Mouse (Mus musculus) midbrain, embryonic 13.5 days (tissue): Measurements from ENCODE around the gene Olfr12. TPM values are rescaled to one million over a fixed set of nuclear protein-coding genes. Genes with fewer than 3 reads are reported as not detected.

Experiments used
- ATAC-seq: fragments of 200-750 bp; cut with Nextera tagmentation; 2 replicates; pipeline ENCODE4 v1.8.0; 2017; ENCODE audit warnings: mild to moderate bottlenecking, moderate TSS enrichment, moderate library complexity
- H3K27ac ChIP-seq: fragments of 300-500 bp; sonication (generic); 2 replicates; pipeline ENCODE4 v1.5.1; 2015; ENCODE audit warnings: inconsistent platforms, mild to moderate bottlenecking, moderate library complexity
- H3K27me3 ChIP-seq: fragments of 300-500 bp; sonication (generic); 2 replicates; pipeline ENCODE4 v1.6.1; 2015; ENCODE audit warnings: mild to moderate bottlenecking, inconsistent platforms
- H3K36me3 ChIP-seq: fragments of 300-500 bp; sonication (generic); 2 replicates; pipeline ENCODE4 v1.6.1; 2015; ENCODE audit warnings: mild to moderate bottlenecking, inconsistent platforms
- H3K4me1 ChIP-seq: fragments of 300-500 bp; sonication (generic); replicated peaks from 2 replicates; pipeline ENCODE4 v1.6.1; 2015; ENCODE audit warnings: inconsistent platforms
- H3K4me2 ChIP-seq: fragments of 300-500 bp; sonication (generic); replicated peaks from 2 replicates; pipeline ENCODE4 v1.6.1; 2015; ENCODE audit warnings: moderate library complexity, mild to moderate bottlenecking, inconsistent platforms
- H3K4me3 ChIP-seq: fragments of 300-500 bp; sonication (generic); replicated peaks from 2 replicates; pipeline ENCODE4 v1.5.1; 2015; ENCODE audit warnings: mild to moderate bottlenecking, inconsistent platforms
- H3K9ac ChIP-seq: fragments of 300-500 bp; sonication (generic); replicated peaks from 2 replicates; pipeline ENCODE4 v1.6.1; 2015; ENCODE audit warnings: mild to moderate bottlenecking, inconsistent platforms
- H3K9me3 ChIP-seq: fragments of 300-500 bp; sonication (generic); 2 replicates; pipeline ENCODE4 v1.6.1; 2016; ENCODE audit warnings: mild to moderate bottlenecking, inconsistent platforms
- WGBS: fragments of 180-500 bp; shearing (Covaris S2); methylation state at CpG from one replicate; pipeline ENCODE4 v1.1.7; 2015; 5-methylcytosine and 5-hydroxymethylcytosine counted together
- polyA plus RNA-seq: library from polyadenylated mRNA; unstranded; fragments of >200 nt; fragmentation: Nextera tagmentation; extraction: Ambion mirVana; gene quantifications from 2 replicates; pipeline ENCODE4 v1.2.1, GENCODE M21; 2015

Gene Olfr12
- polyA plus RNA-seq, 1 experiment from 2014 or later = 0.08 TPM

DNA sequence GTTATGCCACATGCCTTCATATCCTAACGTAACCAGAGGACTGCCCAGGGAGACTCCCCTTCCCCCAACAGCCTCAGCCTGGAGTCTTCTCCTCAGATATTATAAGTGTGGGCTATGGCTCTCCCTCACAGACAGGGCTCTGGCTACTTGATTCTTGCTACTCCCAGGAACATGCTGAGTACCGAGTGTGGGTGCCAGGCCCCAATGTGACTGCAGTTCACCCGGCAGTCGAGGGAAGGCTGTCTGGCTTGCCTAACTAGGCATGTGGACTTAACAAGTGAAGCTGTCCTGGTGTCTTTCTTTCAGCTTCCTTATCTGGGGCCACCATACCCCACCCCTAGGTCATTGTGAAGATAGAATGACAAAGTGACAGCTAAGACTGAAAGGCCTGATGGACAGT lies 26.1 kb downstream of the Olfr12 start:
- Histone ChIP-seq H3K36me3 (peaks cover 6% of the 10 kb centered on the region), H3K9me3 (no peaks in the 10 kb centered on the region), H3K27me3 (peaks cover 7% of the 10 kb centered on the region; the same call in 1 of the 2 replicates), H3K27ac (no peak overlapping the region), H3K9ac (0 out of 2 replicates have a peak overlapping the region, but pooled peaks have one; percentile 19), H3K4me3 (no peak overlapping the region), H3K4me1 (peaks cover 36% of the 10 kb centered on the region), H3K4me2 (no peak overlapping the region)
- no peak for ATAC-seq
- 94% methylated on average over 4 of the region's 4 CpGs for WGBS

DNA sequence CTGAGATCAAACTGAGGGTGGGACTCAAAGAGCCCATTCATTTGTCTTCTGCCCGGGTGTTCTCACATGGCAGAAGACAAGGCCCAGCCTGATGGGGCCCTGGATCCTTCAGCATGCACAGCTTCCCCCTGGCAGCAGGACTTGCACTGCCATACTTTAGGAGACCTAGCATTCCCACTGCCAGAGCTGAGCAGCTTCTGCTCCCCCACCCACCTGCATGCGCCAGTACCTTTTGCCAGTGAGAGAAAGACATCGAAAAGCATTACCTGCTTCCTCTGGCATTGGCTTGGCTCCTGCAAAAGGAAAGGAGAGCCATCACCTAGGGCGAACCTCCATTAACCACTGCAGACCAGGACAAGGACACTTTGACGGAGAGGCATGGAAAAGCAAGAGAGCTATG lies 27.3 kb downstream of the Olfr12 start:
- no peak overlapping the region for H3K9ac ChIP-seq
- no peak overlapping the region for H3K27ac ChIP-seq
- peaks cover 7% of the 10 kb centered on the region; the same call in 1 of the 2 replicates for H3K27me3 ChIP-seq
- WGBS = 85% methylated on average over 5 of the region's 5 CpGs
- no peaks in the 10 kb centered on the region for H3K36me3 ChIP-seq
- H3K9me3 ChIP-seq = no peaks in the 10 kb centered on the region
- no peak for ATAC-seq
- H3K4me3 ChIP-seq = no peak overlapping the region
- peaks cover 26% of the 10 kb centered on the region for H3K4me1 ChIP-seq
- no peak overlapping the region for H3K4me2 ChIP-seq

DNA sequence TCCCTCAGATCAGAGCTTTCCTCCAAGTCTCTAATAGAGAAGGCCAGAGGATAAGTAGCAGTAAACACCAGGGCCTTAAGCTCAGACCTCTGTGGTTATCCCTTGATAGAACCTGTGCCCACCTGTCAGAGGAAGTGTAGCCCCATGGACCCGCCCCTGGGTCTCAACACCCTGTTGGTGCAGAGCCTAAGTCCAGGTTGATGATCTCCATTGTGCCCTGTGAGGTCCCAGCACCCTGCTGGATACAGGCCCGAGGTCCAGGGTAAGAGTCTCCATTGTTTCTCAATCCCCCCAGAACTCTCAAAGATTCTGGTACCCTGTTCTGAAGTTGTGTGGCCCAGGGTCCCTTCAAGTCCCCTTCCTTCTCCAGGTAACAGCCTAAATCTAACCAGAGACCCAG lies 28.5 kb downstream of the Olfr12 start:
- 59% methylated on average over 2 of the region's 2 CpGs for WGBS
- Histone ChIP-seq H3K9ac (peak overlapping the region; percentile 11; the same call in 1 of the 2 replicates), H3K27ac (no peak overlapping the region), H3K4me3 (no peak overlapping the region), H3K4me1 (peaks cover 14% of the 10 kb centered on the region), H3K36me3 (no peaks in the 10 kb centered on the region), H3K9me3 (no peaks in the 10 kb centered on the region), H3K4me2 (no peak overlapping the region), H3K27me3 (peaks cover 7% of the 10 kb centered on the region; the same call in 1 of the 2 replicates)
- no peak for ATAC-seq

DNA sequence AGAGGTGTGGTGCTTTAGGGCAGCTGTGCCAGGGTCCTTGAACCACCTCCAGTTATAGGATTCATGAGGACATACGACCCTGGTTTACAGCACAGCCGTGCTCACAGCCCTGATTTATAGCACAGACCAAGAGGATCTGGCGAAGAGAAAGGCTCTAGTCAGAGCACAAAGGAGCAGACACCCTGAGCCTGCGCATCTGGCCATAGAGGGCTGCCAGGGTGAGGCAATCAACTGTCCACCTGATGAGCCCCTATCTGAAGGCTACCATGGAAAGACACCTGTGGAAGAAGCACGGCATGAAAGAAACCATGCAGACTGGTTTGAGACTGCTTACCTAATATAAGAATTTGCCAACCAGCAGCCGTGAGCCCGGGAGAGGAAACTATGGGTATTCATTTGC lies 29.0 kb downstream of the Olfr12 start:
- ATAC-seq = no peak

DNA sequence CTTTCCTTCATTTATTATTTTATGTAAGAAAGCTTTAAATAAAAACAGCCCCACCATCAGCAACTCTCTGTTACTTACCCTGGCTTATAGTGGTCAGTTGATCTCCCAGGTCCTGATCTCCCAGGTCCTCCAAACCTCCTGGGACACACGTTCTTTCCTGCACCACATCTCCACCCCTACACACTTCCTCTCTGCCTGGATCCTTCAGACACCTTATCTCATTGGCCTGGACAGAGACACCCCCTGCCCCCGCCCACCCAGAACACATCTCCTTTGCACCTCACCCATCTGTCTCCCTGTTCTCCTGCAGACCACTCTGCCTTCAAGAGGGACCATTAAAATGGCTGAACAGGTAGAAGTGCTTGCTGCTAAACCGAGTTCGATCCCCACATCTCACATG lies 29.4 kb downstream of the Olfr12 start:
- ATAC-seq = no peak
- H3K4me3 ChIP-seq = no peak overlapping the region
- H3K4me1 ChIP-seq = peaks cover 12% of the 10 kb centered on the region
- H3K27me3 ChIP-seq = peaks cover 7% of the 10 kb centered on the region; the same call in 1 of the 2 replicates
- no peaks in the 10 kb centered on the region for H3K36me3 ChIP-seq
- H3K9ac ChIP-seq = no peak overlapping the region
- no peak overlapping the region for H3K4me2 ChIP-seq
- no peaks in the 10 kb centered on the region for H3K9me3 ChIP-seq
- 77% methylated on average over 4 of the region's 4 CpGs for WGBS
- no peak overlapping the region for H3K27ac ChIP-seq

More for the DNA sequence above, 29.0 kb downstream of the Olfr12 start:
- H3K36me3 ChIP-seq = no peaks in the 10 kb centered on the region
- peaks cover 13% of the 10 kb centered on the region for H3K4me1 ChIP-seq
- no peak overlapping the region for H3K4me2 ChIP-seq
- peaks cover 7% of the 10 kb centered on the region; the same call in 1 of the 2 replicates for H3K27me3 ChIP-seq
- 84% methylated on average over 7 of the region's 7 CpGs for WGBS
- H3K4me3 ChIP-seq = no peak overlapping the region
- H3K9me3 ChIP-seq = no peaks in the 10 kb centered on the region
- H3K9ac ChIP-seq = peak overlapping the region; percentile 11; the same call in 1 of the 2 replicates
- H3K27ac ChIP-seq = no peak overlapping the region

DNA sequence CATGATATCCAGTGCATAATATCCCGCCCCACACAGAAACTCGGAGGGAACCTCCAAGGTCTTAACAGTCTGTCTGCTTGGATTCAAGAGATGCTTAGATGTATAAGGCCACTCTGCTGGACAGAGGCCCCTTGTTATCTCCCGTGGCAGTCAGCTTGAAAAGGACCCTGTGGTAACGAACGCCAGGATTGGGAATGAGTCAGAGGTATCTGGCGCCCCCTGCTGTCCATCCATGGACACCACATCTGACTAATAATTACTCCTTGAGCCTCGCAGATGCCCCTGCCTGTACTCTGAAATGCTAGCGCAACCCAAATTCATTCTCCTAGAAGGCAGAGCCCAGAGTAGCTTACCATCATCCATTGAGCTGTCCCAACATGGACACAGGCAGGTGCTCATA lies 30.2 kb downstream of the Olfr12 start:
- no peaks in the 10 kb centered on the region for H3K9me3 ChIP-seq
- WGBS = 10% methylated on average over 8 of the region's 8 CpGs
- H3K4me3 ChIP-seq = no peak overlapping the region
- peaks cover 7% of the 10 kb centered on the region; the same call in 1 of the 2 replicates for H3K27me3 ChIP-seq
- peaks cover 5% of the 10 kb centered on the region for H3K4me1 ChIP-seq
- no peaks in the 10 kb centered on the region for H3K36me3 ChIP-seq
- no peak overlapping the region for H3K27ac ChIP-seq
- ATAC-seq = peak; percentile 57
- H3K9ac ChIP-seq = no peak overlapping the region
- no peak overlapping the region for H3K4me2 ChIP-seq

DNA sequence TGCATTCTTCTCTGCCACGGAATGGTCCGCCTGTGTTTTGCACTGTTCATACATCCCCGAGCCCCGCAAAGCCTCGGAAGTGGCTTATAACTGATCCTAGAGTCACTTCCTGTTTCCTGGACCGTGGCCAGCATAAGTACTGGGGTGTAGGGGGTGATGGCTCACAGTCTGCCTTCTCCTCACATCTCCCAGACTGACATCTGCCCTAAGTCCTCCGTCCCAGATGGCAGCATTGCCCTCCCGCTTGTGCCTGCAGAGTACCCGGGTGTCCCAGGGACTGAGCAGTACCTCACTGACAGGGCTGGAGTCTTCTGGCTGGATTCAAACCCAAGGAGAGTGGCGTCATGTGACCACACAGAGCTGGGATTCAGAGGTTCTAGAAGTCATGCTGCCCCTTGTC lies 30.6 kb downstream of the Olfr12 start:
- peak; percentile 37; the same call in 1 of the 2 replicates for ATAC-seq
- Histone ChIP-seq H3K27me3 (peaks cover 7% of the 10 kb centered on the region; the same call in 1 of the 2 replicates), H3K9me3 (no peaks in the 10 kb centered on the region), H3K4me3 (no peak overlapping the region), H3K36me3 (no peaks in the 10 kb centered on the region), H3K27ac (no peak overlapping the region), H3K9ac (no peak overlapping the region), H3K4me1 (peaks cover 4% of the 10 kb centered on the region), H3K4me2 (no peak overlapping the region)
- WGBS = 51% methylated on average over 10 of the region's 10 CpGs

DNA sequence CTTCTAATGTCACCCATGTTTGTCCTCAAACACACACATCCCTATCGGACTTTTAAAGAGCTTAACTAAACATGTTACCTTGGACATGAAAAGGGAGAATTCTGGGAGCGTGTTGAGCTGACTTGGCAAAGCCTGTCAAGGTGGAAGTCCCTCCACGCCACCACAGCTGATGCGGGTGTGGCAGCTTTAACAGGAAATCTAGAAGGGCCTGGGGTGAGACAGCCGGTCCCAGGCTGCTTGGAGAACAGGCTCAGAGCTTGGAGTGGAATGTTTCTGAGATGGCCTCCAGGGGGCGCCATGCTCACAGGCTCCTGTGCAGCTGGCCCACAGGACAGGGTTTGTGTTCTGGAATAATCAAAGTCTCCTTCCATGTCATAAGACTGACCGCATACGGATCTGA lies 31.1 kb downstream of the Olfr12 start, which contains the start of gene Otos:
Gene Otos, minus strand, starts transcription at position 169 of the 400 bp plus-strand sequence.
- H3K27me3 ChIP-seq = peaks cover 7% of the 10 kb centered on the region; the same call in 1 of the 2 replicates
- H3K27ac ChIP-seq = no peak within 1 kb of the TSS
- no peaks in the 10 kb centered on the region for H3K36me3 ChIP-seq
- H3K9ac ChIP-seq = no peak within 1 kb of the TSS
- H3K9me3 ChIP-seq = no peaks in the 10 kb centered on the region
- H3K4me2 ChIP-seq = no peak within 1 kb of the TSS
- no peak within 1 kb of the TSS for H3K4me3 ChIP-seq
- ATAC-seq = peak; percentile 31; the same call in 1 of the 2 replicates
- 29% methylated on average over 8 of the region's 8 CpGs for WGBS
- H3K4me1 ChIP-seq = peaks cover 4% of the 10 kb centered on the region

DNA sequence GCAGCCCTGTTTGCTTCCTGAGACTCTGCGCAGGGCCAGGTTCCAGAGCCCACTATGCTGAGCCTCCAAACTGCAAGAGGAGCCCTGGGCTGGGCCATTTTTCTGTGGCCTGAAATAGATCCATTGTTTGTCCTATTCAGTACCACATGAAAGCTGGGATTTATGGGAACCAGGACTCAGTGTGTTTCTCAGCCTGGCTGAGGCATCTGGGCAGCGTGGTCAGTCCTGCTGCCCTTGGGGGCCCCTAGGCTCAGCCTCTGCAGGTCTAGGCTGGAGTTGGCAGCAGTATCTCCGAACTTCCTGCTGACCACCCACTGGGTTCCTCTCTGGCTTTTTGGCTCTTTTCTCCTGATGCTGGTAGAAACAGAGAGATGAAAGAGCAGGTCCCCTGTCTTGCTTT lies 33.9 kb downstream of the Olfr12 start:
- Histone ChIP-seq H3K27ac (no peak overlapping the region), H3K27me3 (peaks cover 3% of the 10 kb centered on the region; the same call in 1 of the 2 replicates), H3K4me1 (peaks cover 4% of the 10 kb centered on the region), H3K36me3 (no peaks in the 10 kb centered on the region), H3K9ac (peak overlapping the region; percentile 39; the same call in 1 of the 2 replicates), H3K9me3 (no peaks in the 10 kb centered on the region), H3K4me3 (no peak overlapping the region), H3K4me2 (no peak overlapping the region)
- 64% methylated on average over 3 of the region's 3 CpGs for WGBS
- no peak for ATAC-seq

DNA sequence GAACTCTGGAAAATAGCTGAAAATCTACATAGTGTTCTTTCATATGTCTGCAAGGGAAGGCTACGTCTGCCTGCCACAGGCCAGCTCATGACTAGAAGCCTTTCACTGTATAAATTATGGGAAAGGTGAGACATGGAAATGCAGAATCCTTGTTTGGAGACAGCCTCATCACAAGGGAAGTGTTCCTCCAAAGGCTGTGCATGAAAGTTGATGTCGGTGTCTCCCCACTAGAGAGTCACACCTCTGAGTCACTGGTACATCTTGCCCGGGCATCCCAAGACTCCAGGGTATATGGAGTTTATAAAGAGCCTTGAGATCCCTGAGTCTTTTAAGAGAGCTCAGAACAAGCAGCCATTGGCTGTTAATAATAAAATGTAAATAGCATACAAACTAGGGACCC lies 35.6 kb downstream of the Olfr12 start:
- no peak for ATAC-seq
- H3K27ac ChIP-seq = no peak overlapping the region
- H3K9ac ChIP-seq = no peak overlapping the region
- H3K36me3 ChIP-seq = no peaks in the 10 kb centered on the region
- no peaks in the 10 kb centered on the region for H3K27me3 ChIP-seq
- WGBS = 92% methylated on average over 3 of the region's 3 CpGs
- H3K4me2 ChIP-seq = no peak overlapping the region
- no peak overlapping the region for H3K4me3 ChIP-seq
- H3K4me1 ChIP-seq = no peaks in the 10 kb centered on the region
- H3K9me3 ChIP-seq = no peaks in the 10 kb centered on the region

DNA sequence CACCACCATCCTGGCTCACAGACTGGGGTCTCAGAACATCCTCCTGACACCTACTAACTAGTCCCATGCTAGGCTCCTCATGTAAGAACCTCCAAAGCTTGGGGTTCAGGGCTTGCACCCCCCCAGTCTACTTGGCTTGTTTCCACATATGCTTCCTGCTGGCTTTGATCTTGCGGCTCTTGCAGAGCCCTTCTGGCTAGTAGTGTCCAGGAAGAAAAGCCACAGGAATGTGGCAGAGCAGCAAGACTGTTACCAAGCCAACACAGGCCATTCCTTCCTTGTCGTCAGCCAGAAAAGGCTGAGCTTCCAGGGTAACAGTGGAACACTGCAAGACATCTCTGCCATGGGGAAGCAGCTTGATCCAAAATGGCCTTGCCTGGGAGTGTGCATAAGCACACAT lies 37.1 kb downstream of the Olfr12 start:
- H3K27ac ChIP-seq = no peak overlapping the region
- no peak overlapping the region for H3K9ac ChIP-seq
- H3K4me2 ChIP-seq = no peak overlapping the region
- H3K4me1 ChIP-seq = no peaks in the 10 kb centered on the region
- no peak for ATAC-seq
- H3K9me3 ChIP-seq = no peaks in the 10 kb centered on the region
- no peak overlapping the region for H3K4me3 ChIP-seq
- no peaks in the 10 kb centered on the region for H3K36me3 ChIP-seq
- no peaks in the 10 kb centered on the region for H3K27me3 ChIP-seq
- 77% methylated on average over 2 of the region's 2 CpGs for WGBS

DNA sequence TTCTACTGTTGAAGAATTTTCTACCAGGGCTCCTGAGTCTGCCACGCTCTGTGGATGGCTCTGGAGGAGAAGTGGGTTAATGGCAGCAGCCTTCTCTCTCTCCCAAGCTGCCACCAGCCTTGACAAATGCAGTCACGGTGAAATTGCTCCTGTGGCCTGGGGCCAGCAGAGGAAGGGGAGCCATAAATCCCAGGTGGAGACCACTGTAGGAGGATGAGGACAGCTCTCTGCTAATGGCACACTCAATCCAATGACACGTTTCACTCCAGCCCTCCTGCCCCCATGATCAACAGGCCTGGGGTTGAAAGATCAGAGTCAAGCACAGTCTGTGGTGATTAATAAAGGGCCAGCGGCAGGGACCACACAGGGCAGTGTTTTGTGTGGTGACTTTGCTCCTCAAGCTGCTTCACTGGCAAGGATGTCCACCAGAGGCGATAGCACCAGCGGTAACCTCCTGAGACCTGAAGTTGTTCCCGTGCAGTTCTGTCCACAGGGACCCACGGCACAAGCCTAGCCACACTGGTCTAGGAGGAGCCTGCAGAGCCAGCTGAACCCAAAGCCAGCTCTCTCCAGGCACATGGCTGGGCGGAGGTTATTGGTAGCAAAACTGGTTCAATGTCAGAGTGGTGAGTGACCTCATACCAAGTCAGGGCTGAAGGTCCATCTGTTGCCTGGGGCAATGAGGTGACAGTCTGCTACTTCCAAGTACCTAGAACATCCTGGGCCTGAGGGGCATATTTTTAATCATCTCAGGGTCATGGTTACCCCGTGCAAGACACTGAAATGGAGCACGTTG lies 39.6 kb downstream of the Olfr12 start:
- H3K9ac ChIP-seq = no peak overlapping the region
- WGBS = 81% methylated on average over 11 of the region's 11 CpGs
- H3K27me3 ChIP-seq = no peaks in the 10 kb centered on the region
- no peak overlapping the region for H3K4me2 ChIP-seq
- no peaks in the 10 kb centered on the region for H3K36me3 ChIP-seq
- no peak for ATAC-seq
- H3K4me1 ChIP-seq = no peaks in the 10 kb centered on the region
- H3K4me3 ChIP-seq = no peak overlapping the region
- H3K27ac ChIP-seq = no peak overlapping the region
- H3K9me3 ChIP-seq = no peaks in the 10 kb centered on the region
